Mouse (Mus musculus): Measurements from ENCODE around the gene Snrnp200. TPM values are rescaled to one million over a fixed set of nuclear protein-coding genes. Genes with fewer than 3 reads are reported as not detected.

Snrnp200 gene
- polyA plus RNA-seq, 1 experiment from 2014 or later, result 18.8 TPM

DNA sequence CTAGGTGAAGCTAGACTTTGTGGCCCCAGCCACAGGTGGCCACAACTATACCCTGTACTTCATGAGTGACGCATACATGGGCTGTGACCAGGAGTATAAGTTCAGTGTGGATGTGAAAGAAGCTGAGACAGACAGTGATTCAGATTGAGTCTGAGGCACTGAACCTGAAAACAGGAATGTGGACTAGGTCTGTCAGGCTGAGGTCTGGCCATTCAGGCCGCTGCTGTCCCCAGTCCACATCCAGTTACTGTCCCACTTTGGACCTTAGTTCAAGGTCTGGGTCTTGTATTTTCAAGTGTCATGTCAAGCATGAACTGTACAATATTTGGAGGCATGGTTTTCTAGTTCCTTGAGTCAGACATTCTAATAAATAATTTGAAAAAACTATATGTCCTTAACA is 31.9 kb downstream of the Snrnp200 start:
- H3K9me3 ChIP-seq (ENCODE audit: low read length), result no peaks in the 10 kb centered on the region
- H3K27ac ChIP-seq (ENCODE audit: low read length), result no peak overlapping the region
- no peak for TF ChIP-seq EP300 (IDR thresholded peaks at IDR 0.05)
- no peak for TF ChIP-seq CTCF (IDR thresholded peaks at IDR 0.05)
- H3K4me3 ChIP-seq (ENCODE audit: low read depth, low read length), result no peak overlapping the region
- whole genome bisulfite sequencing, result 96% methylated on average over 2 of the region's 2 CpGs
- H3K36me3 ChIP-seq (ENCODE audit: insufficient read depth, low read length), result peaks cover 69% of the 10 kb centered on the region
- no peak overlapping the region for H3K4me2 ChIP-seq (replicated peaks; ENCODE audit: low read depth, low read length)
- ATAC-seq, result no peak
- DNase-seq (ENCODE audit: low spot score), result no peak
- no peaks in the 10 kb centered on the region for H3K4me1 ChIP-seq (ENCODE audit: insufficient read depth, low read depth, low read length)
- H3K27me3 ChIP-seq (replicated peaks; ENCODE audit: insufficient read depth, low read length), result no peaks in the 10 kb centered on the region
- H3K9ac ChIP-seq (replicated peaks; ENCODE audit: low read depth), result no peak overlapping the region

DNA sequence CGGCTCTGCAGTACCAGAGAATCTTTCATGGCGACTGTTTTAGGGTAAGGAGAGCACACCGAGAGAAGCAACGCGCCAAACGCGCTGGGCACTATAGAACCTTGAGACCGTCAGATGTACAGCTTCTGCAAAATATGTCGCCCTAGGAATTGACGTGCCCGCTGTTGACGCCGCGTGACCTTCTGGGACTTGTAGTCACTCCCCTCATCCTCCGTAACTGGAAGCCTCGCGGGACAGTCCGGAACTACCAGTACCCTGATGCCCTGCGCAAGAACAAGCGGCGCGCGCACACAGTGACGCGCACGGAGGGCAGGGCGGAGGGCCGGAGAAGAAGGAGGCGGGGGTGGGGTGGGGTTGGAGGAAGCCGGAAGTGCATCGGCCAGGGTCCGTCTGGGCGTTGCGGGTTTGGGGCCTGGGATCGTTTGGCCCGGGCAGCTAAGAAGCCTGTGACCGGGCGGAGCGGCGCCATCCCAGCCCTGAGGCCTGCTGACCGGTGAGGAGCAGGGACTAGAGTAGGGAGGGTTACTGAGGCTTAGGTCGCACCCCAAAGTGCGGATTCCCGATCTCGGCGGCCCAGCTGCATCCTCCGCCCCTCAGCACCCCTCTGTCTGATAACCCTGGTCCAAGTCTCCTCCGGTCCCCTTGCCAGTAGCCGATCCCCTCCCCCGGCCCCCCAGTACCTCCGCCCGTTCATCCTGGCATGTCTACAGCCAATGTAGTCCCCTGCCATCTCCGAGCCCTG is 39.6 kb downstream of the Snrnp200 start, which contains the start of the genes Ciao1 and Tmem127:
TSS of gene Ciao1 (minus strand) at position 225 of the 742 bp plus-strand sequence.
TSS of gene Tmem127 (plus strand) at position 317 of the 742 bp plus-strand sequence.
- peak within 1 kb of the TSS; percentile 90 for H3K9ac ChIP-seq (replicated peaks; ENCODE audit: low read depth)
- H3K4me3 ChIP-seq (ENCODE audit: low read depth, low read length), result peak within 1 kb of the TSS; percentile 90
- ATAC-seq, result peak; percentile 100
- peak within 1 kb of the TSS; percentile 89 for H3K4me2 ChIP-seq (replicated peaks; ENCODE audit: low read depth, low read length)
- peaks cover 13% of the 10 kb centered on the region; the same call in 1 of the 2 replicates for H3K36me3 ChIP-seq (ENCODE audit: insufficient read depth, low read length)
- H3K27me3 ChIP-seq (replicated peaks; ENCODE audit: insufficient read depth, low read length), result no peaks in the 10 kb centered on the region
- H3K9me3 ChIP-seq (ENCODE audit: low read length), result no peaks in the 10 kb centered on the region
- peak; percentile 99 for DNase-seq (ENCODE audit: low spot score)
- TF ChIP-seq CTCF (IDR thresholded peaks at IDR 0.05), result 0 out of 2 replicates have a peak, but pooled peaks have one; percentile 6
- TF ChIP-seq EP300 (IDR thresholded peaks at IDR 0.05), result no peak
- WGBS, result 0% methylated on average over 45 of the region's 53 CpGs
- peaks cover 9% of the 10 kb centered on the region; the same call in 1 of the 2 replicates for H3K4me1 ChIP-seq (ENCODE audit: insufficient read depth, low read depth, low read length)
- peak within 1 kb of the TSS; percentile 82 for H3K27ac ChIP-seq (ENCODE audit: low read length)

DNA sequence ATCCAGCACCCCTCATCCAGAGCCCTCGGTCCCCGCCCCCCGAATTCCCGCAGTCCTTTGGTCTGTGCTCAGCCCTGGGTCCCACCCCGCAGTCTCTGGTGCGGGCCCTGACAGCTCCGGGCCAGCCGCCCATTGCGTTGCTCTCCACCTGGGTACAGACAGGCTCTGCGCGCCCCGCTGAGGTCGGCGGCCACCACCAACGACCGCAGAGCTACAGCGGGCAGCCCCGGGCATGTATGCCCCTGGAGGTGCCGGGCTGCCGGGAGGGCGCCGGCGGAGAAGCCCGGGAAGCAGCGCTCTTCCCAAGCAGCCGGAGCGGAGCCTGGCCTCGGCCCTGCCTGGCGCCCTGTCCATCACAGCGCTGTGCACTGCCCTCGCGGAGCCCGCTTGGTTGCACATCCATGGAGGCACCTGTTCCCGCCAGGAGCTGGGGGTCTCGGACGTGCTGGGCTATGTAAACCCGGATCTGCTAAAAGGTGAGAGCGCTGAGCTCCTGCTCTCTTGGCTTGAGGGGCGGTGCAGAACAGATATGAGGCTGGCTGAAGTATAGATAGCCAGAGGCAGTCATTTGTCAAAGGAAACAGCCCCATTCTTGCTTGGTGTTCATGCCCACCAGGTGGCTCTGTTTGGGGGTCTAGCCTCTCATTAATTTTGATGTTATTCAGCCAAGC is 40.3 kb downstream of the Snrnp200 start:
- no peaks in the 10 kb centered on the region for H3K27me3 ChIP-seq (replicated peaks; ENCODE audit: insufficient read depth, low read length)
- DNase-seq (ENCODE audit: low spot score) (peak; percentile 34), ATAC-seq (peak; percentile 27)
- peak overlapping the region; percentile 88 for H3K9ac ChIP-seq (replicated peaks; ENCODE audit: low read depth)
- under 1% methylated on average over 38 of the region's 39 CpGs for WGBS
- no peaks in the 10 kb centered on the region for H3K9me3 ChIP-seq (ENCODE audit: low read length)
- peaks cover 9% of the 10 kb centered on the region; the same call in 1 of the 2 replicates for H3K4me1 ChIP-seq (ENCODE audit: insufficient read depth, low read depth, low read length)
- H3K36me3 ChIP-seq (ENCODE audit: insufficient read depth, low read length), result peaks cover 8% of the 10 kb centered on the region; the same call in 1 of the 2 replicates
- peak overlapping the region; percentile 90 for H3K4me3 ChIP-seq (ENCODE audit: low read depth, low read length)
- peak overlapping the region; percentile 89 for H3K4me2 ChIP-seq (replicated peaks; ENCODE audit: low read depth, low read length)
- TF ChIP-seq CTCF (IDR thresholded peaks at IDR 0.05) (peak; percentile 50), EP300 (IDR thresholded peaks at IDR 0.05) (no peak)
- H3K27ac ChIP-seq (ENCODE audit: low read length), result peak overlapping the region; percentile 82

DNA sequence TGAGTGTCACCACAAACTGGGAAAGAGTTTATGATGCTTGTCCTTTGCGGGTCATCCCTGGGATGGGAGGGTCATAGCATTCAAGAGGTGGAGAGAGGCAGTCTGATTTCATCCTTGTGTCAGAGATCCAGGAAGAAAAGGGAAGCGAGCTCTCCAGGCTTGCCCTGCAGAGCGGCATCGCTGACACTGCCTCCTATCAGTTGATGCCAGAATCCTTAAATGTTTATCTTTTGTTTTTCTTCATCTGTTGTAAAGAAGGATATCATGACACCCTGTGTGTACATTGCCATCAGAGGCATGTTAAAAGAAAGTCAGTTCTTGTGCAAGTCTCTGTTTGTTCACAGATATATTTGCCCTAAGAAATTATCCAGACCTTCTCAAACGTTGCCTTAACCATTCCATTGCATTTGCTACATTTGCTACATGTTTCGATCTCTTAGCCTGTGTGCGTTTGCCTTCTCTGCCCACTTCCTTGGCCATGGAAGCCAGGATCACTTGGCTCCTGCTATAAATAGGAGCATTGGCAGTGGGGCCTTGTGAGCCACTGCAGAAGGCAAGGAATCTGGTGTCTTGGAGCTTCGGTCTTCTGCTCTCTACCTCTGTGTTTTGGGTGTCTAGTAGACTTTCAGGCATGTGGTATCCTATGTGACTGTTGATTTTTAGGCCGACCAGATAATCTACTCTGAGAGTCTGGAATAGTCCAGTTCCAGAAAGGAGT is 42.3 kb downstream of the Snrnp200 start:
- H3K9me3 ChIP-seq (ENCODE audit: low read length), result no peaks in the 10 kb centered on the region
- WGBS, result 87% methylated on average over 9 of the region's 9 CpGs
- peaks cover 9% of the 10 kb centered on the region; the same call in 1 of the 2 replicates for H3K4me1 ChIP-seq (ENCODE audit: insufficient read depth, low read depth, low read length)
- H3K4me2 ChIP-seq (replicated peaks; ENCODE audit: low read depth, low read length), result no peak overlapping the region
- H3K9ac ChIP-seq (replicated peaks; ENCODE audit: low read depth), result no peak overlapping the region
- H3K27ac ChIP-seq (ENCODE audit: low read length), result no peak overlapping the region
- DNase-seq (ENCODE audit: low spot score) (no peak), ATAC-seq (no peak)
- H3K36me3 ChIP-seq (ENCODE audit: insufficient read depth, low read length), result no peaks in the 10 kb centered on the region
- H3K27me3 ChIP-seq (replicated peaks; ENCODE audit: insufficient read depth, low read length), result no peaks in the 10 kb centered on the region
- no peak for TF ChIP-seq CTCF (IDR thresholded peaks at IDR 0.05)
- no peak for TF ChIP-seq EP300 (IDR thresholded peaks at IDR 0.05)
- H3K4me3 ChIP-seq (ENCODE audit: low read depth, low read length), result no peak overlapping the region

DNA sequence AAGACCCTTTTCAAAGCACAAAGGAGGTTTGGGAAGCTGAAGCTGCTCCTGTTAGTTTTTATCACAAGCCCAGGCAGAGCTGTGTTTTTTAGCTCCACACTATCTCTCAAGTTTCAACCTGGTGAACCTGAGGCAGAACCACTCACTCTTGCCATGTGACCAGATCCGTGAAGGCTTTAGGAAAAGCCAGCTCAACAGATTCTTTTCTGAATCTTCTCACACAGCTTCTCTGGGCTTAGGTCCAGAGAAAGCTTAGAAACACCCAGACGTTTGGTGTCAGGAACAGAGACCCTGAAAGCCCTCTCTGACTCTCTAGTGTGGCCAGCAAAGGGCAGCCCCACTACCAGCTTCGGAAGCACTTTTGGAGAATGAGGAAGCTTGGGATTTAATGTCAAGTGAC is 43.3 kb downstream of the Snrnp200 start:
- H3K36me3 ChIP-seq (ENCODE audit: insufficient read depth, low read length), result no peaks in the 10 kb centered on the region
- no peak for TF ChIP-seq EP300 (IDR thresholded peaks at IDR 0.05)
- no peak for TF ChIP-seq CTCF (IDR thresholded peaks at IDR 0.05)
- H3K4me3 ChIP-seq (ENCODE audit: low read depth, low read length), result no peak overlapping the region
- no peak overlapping the region for H3K4me2 ChIP-seq (replicated peaks; ENCODE audit: low read depth, low read length)
- no peak overlapping the region for H3K9ac ChIP-seq (replicated peaks; ENCODE audit: low read depth)
- H3K4me1 ChIP-seq (ENCODE audit: insufficient read depth, low read depth, low read length), result peaks cover 9% of the 10 kb centered on the region; the same call in 1 of the 2 replicates
- no peak overlapping the region for H3K27ac ChIP-seq (ENCODE audit: low read length)
- WGBS, result 59% methylated on average over 3 of the region's 3 CpGs
- H3K27me3 ChIP-seq (replicated peaks; ENCODE audit: insufficient read depth, low read length), result no peaks in the 10 kb centered on the region
- no peak for ATAC-seq
- DNase-seq (ENCODE audit: low spot score), result no peak
- no peaks in the 10 kb centered on the region for H3K9me3 ChIP-seq (ENCODE audit: low read length)
